Mouse (Mus musculus): ENCODE data around the gene Dstn.

GRCm38 (mm10) chr2:143980781-143981398 lies 65.8 kb downstream of the Dstn start:
- no peak for TF ChIP-seq POLR2A (IDR thresholded peaks at IDR 0.05; ENCODE audit: borderline replicate concordance, insufficient read depth, low read length)
- TF ChIP-seq CTCF (IDR thresholded peaks at IDR 0.05; ENCODE audit: borderline replicate concordance, insufficient read depth, low read depth, low read length) = peak; percentile 77
